Mouse (Mus musculus) T-helper 2 cell (primary cell): ENCODE data around the gene Enho.

Source experiments
- in situ Hi-C: fragments of 300-600 bp; cut with MboI, MseI; formaldehyde crosslinking; loops from one replicate; pipeline ENCODE4 v1.15.1; 2025; ENCODE audit warnings: high pct_unique_total_duplicates

Enho gene

DNA sequence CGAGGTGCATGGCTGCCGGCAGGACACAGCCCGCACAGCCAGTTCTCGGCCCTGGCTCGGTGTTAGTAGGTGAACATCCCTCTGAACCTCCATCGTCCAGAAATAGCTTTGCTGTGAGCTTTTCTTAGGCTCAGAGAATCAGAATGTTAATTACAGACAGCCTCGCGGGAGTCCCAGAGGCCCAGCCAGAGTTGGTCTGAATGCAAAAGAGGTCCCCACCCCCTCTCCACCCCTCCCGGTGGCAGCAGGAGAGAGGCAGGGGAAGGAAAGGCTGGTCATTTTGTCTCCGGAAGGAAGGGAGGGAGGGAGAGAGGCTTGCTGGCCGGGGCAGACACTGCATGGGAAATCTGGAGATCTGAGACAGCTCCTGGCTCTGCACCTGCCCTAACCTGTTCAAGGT is 8.7 kb downstream of the Enho start:
- in situ Hi-C loops, result no loop called here

- in situ Hi-C loops, result no loop called here
These were observed 9.9 kb downstream of the Enho start for GRCm38 (mm10) chr4:41630196-41630595.

DNA sequence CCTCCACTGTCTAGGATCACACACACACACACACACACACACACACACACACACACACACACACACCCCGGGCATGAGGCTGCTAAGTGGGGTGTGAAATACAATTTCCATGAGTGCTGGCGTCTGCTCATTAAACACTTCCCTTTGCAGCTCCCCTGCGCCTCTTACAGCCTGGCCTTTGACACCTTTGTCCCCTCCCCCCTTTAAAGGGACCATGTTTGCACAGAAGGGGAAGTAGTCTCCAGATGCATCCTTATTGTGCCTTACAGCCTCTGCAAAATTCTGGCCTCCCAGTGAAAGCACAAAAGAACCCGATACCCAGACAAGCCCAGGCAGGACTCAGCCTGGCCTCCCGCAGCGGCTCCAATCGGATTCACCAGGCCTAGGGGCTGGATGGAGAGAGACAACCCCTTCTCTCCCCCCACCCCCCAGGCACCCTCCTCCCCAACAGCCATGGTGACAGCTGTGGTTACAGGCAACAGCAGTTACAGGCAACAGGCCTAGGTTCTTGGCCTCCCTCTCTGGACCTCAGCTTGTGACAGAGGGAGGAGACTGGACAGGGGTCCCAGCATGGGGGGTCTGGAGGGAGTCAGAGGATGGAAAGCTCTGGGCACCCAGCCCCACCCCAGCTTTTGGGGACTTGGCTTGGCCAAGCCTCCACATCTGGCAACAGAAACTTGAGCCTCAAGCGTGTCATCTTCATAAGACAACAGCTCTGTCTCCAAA is 11.8 kb downstream of the Enho start:
- in situ Hi-C loops, result no loop called here

- in situ Hi-C loops, result no loop called here
These were observed 18.1 kb downstream of the Enho start for GRCm38 (mm10) chr4:41622071-41622470.

DNA sequence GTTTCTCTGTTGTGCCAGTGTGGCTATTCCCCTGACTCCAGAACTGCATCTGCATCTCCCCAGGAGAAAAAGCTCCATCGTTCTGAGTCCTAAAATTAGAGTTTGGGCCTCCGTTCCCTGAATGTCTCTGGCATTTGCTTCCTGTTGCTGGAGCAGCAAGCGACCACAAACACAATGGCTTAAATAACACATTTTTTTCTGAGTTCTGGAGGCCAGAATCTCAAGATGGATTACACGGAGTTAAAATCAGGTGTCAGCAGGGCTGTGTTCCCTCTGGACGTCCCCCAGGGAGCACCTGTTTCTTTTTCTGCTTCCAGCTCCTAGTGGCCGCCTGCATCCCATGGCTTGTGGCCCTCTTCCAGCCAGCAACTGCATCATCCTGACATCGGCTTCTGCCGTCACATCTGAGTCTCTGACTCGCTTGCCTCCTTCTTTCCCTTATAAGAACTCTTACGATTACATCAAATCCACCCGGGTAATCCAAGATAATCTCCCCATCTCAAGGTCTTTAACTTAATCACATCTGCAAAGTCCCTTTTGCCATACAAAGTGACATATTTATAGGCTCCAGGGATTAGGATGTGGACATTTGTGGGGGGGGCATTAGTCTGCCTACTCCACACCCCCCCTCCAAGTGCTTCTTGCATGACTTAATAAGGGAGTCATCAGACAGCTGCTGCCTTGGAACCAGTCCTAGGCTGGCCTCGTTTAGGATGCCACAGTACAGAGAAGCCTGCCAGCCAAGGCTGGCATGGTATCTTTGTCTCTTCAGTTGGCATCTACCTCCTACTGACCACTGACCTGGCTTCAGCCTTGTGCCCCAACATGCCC is 21.0 kb downstream of the Enho start:
- in situ Hi-C loops, result no loop called here

- in situ Hi-C loops, result no loop called here
These were observed 24.2 kb downstream of the Enho start for GRCm38 (mm10) chr4:41615661-41616599.

GRCm38 (mm10) chr4:41614156-41614555 is 26.0 kb downstream of the Enho start:
- in situ Hi-C loops, result loop anchor here (5.0 kb wide), 1 partner anchor 62 kb away; no protein-coding TSS in a partner anchor

GRCm38 (mm10) chr4:41612166-41612565 is 28.0 kb downstream of the Enho start:
- in situ Hi-C loops, result loop anchor here (5.0 kb wide), 1 partner anchor 60 kb away; no protein-coding TSS in a partner anchor

DNA sequence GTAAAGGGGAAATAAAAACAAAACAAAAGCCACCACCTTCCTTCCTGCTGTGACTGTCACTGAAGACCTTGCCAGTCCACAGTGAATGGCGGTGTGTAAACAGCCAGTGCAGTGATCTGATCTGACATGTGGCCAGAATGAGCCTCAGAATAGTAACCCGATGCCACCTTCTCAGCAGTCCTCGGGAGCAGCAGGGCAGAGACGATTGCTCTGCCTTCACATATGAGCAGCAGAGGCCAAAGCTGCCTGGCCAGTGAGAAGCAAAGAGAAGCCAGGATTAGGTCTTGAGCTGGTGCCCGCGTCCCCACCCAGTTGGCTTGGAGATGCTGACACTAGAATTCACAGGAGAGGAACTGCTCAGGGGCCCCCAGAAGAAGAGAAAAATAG is 29.5 kb downstream of the Enho start:
- in situ Hi-C loops, result loop anchor here (5.0 kb wide), 1 partner anchor 58 kb away; no protein-coding TSS in a partner anchor

GRCm38 (mm10) chr4:41609681-41610593 is 30.2 kb downstream of the Enho start:
- in situ Hi-C loops, result loop anchor here (5.0 kb wide), 1 partner anchor 58 kb away; no protein-coding TSS in a partner anchor

DNA sequence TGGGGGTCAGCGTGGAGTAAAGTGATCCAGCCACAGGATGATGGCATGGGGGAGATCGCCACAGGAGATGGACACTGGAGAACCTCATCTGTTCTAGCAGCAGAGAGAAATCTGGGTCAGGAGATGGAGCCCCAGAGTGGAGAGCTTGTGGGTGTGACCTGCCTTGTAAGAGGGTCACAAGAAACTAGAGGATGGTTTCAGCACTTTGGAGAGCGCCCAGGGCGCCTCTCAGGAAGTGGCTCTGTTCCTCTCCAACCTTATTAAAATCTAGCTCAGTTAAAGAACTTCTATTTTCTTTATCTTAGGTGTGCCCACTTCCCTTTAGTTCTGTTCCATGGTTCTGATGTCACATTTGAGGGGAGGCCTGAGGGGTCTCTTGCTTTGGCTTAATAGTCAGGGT is 33.3 kb downstream of the Enho start:
- in situ Hi-C loops, result no loop called here

DNA sequence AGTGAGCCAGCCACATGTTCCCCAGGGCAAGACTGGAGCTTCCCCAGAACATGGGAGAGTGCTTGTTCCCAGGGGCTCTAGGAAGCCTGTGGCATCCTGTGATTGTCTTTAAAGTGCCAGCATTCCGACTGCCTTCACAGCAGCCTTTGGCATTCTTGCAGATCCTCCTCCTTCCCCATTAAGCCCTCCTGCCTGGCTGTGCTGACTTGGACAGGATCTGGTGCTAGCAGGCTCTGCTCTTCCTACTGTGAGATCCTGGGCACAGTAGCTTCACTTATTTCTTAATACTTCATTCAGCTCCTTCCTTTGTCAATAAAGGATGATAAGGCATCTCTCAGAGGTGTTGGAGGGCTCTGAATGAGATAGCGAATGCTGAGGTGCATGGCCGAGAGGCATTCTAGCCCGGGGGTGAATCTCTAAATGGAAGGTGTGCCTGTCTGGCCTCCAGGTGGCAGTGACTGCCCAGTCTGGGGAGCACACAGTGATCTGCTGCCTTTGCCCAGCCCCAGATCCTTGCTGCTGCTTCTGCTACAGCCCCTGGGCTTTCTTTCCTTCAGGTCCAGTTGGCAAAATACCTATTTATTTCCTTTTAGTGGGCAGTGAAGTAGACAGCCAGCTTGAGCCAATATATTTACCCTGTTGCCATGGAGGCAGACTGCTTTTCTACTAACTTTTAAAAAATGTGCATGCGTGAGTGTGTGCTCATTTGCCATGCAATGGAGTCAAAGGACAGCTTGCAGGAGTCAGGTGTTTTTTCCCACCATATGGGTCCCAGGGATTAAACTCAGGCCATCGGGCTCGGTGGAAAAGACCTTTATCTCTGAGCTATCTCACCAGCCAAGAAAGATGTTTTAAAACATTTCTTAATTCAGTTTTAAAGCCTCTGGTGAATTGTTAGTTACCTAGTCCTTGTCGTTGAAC is 35.4 kb downstream of the Enho start:
- in situ Hi-C loops, result no loop called here

DNA sequence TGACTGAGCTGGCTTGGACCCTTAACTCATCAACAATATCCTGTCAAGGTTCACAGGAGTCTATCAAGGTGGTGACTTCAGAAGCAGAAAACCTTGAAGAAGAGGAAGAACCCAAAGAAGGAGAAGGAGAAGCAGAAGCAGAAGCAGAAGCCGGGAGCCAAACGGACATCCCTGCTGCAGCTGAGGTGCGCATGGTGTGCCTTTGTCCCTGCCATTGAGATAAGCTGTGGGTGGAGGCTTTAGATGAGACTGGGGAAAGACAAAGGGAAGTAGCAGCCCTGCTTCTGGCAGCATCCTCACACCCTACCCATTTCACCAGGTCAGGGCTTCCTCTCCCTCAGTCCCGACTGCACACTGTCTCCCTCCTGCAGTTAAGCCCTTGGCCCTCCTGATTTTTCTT is 37.3 kb downstream of the Enho start:
- in situ Hi-C loops, result no loop called here
